Mouse (Mus musculus): Measurements from ENCODE around the gene Iqub.

DNA sequence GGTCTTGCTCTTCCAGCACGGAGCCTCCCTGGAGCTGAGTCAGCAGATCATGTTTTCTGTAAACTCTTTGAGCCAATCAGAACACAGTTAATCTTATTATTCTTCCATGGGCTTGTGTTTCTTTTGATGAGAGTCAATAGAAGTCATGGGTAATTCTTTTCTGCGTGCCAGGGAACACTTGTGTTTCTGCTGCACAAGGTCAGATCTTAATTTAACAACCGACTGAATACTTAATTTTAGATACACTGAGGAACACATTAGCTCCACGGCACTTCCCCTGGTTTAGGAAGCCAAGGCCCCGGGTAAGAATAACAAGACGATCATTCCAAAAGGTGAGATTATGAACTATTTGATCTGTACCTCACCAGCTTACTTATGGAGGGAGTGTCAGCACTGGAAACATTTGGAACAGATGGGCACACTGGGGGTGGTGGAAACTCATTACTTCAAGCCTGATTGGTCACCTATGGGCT lies 28.3 kb upstream of the Iqub start:
- TF ChIP-seq CTCF (conservative IDR thresholded peaks at IDR 0.05; ENCODE audit: insufficient read depth, insufficient read length, low read depth, low read length) (no peak), POLR2A (IDR thresholded peaks at IDR 0.05; ENCODE audit: low read depth, low read length) (no peak)
